Comparison of ENCODE assay signal across 15 mouse cellular contexts in genomic region chr1:127199186-127199585, GRCm38 (mm10).
"Had no signal": no experiment of that assay in that cellular context is flagged by ENCODE, and none has a peak within 500 bp of the region (broad histone marks: within the 10 kb centered on the region; RNA-seq: fewer than 3 reads in every experiment).

No protein-coding gene starts in this region.

- H3K36me3 ChIP-seq: intestine, embryonic 15.5 days; limb, embryonic 12.5 days; limb, embryonic 15.5 days; liver, embryonic 12.5 days; liver, embryonic 15.5 days; lung, embryonic 15.5 days had no signal

- H3K4me3 ChIP-seq: intestine, embryonic 15.5 days; limb, embryonic 12.5 days; limb, embryonic 15.5 days; liver, embryonic 12.5 days; liver, embryonic 15.5 days; lung, embryonic 15.5 days had no signal

- DNase-seq: left cerebral cortex, postnatal 4 days; lung, adult 18-20 months; lung, postnatal 10 days; lung, postnatal 36 days; midbrain, embryonic 14.5 days; thymus, adult 18-20 months; thymus, postnatal 36 days had no signal

- H3K27ac ChIP-seq: intestine, embryonic 15.5 days; kidney, postnatal 0 days; limb, embryonic 12.5 days; limb, embryonic 15.5 days; liver, embryonic 12.5 days; liver, embryonic 15.5 days; lung, embryonic 15.5 days had no signal

- H3K9me3 ChIP-seq: intestine, embryonic 15.5 days; limb, embryonic 12.5 days; limb, embryonic 15.5 days; liver, embryonic 12.5 days; liver, embryonic 15.5 days; lung, embryonic 15.5 days had no signal

- ATAC-seq: intestine, embryonic 15.5 days; liver, embryonic 12.5 days had no signal

- H3K27me3 ChIP-seq: intestine, embryonic 15.5 days; limb, embryonic 12.5 days; limb, embryonic 15.5 days; liver, embryonic 12.5 days; liver, embryonic 15.5 days; lung, embryonic 15.5 days had no signal

- H3K9ac ChIP-seq: intestine, embryonic 15.5 days; limb, embryonic 12.5 days; limb, embryonic 15.5 days; liver, embryonic 12.5 days; liver, embryonic 15.5 days; lung, embryonic 15.5 days had no signal

- H3K4me2 ChIP-seq: intestine, embryonic 15.5 days; limb, embryonic 12.5 days; limb, embryonic 15.5 days; liver, embryonic 12.5 days; liver, embryonic 15.5 days; lung, embryonic 15.5 days; midbrain, embryonic 11.5 days had no signal

- H3K4me1 ChIP-seq: intestine, embryonic 15.5 days had no signal
